Mouse (Mus musculus) heart, adult 2 months (tissue): ENCODE measurements at regions not wholly inside any gene's neighbourhood (a gene's known extent, or its start where the extent isn't known, plus 50 kb on each side); places are given as distances from the start of the nearest gene placed in this dataset.

Experiments used
- CTCF ChIP-seq: fragments of 200-600 bp; IDR thresholded peaks from 2 replicates; pipeline ENCODE4 v1.8.1; 2022; ENCODE audit warnings: antibody characterized with exemption, mild to moderate bottlenecking, moderate library complexity
- POLR2A ChIP-seq: fragments of 200-500 bp; IDR thresholded peaks from 2 replicates; pipeline ENCODE4 v1.6.1; 2011; ENCODE audit warnings: mild to moderate bottlenecking, low read depth, low read length, control low read depth; ENCODE audit not compliant: insufficient read depth

GRCm38 (mm10) chr19:6629911-6630612 lies 87.2 kb upstream of the Slc22a12 start:
- no peak for TF ChIP-seq CTCF
- TF ChIP-seq POLR2A, result no peak
